Comparison of ENCODE assay signal across 29 mouse cellular contexts in genomic region chr2:109442551-109443120, GRCm38 (mm10).
DNase-seq lines count a peak whose midpoint lies in the region; ATAC-seq and TF ChIP-seq lines count a peak whose summit lies in the region.
"Had no signal": no experiment of that assay in that cellular context is flagged by ENCODE, and none has a peak within 500 bp of the region (broad histone marks: within the 10 kb centered on the region; RNA-seq: fewer than 3 reads in every experiment).

No protein-coding gene starts in this region.

- in situ Hi-C loops in CH12.LX (cut with MboI; ENCODE audit: low pct_ligation_motif_present, low pct_unique_long_range_greater_than_20kb, low sequenced_read_pairs) = no loop called here

- H3K79me2 ChIP-seq in CH12.LX (replicated peaks; ENCODE audit: control insufficient read depth, extremely low read depth, insufficient read depth, poor library complexity, severe bottlenecking) = no peaks in the 10 kb centered on the region

- no peak overlapping the region for H3K27ac ChIP-seq in lung, postnatal 0 days (ENCODE audit: low read length)
- peak overlapping the region; percentile 78 for H3K27ac ChIP-seq in CH12.LX (ENCODE audit: insufficient read depth, low read depth)
- no peak overlapping the region for H3K27ac ChIP-seq in forebrain, embryonic 10.5 days
- H3K27ac ChIP-seq: embryonic facial prominence, embryonic 13.5 days; hindbrain, embryonic 12.5 days; hindbrain, postnatal 0 days; intestine, embryonic 15.5 days; kidney, postnatal 0 days; liver, embryonic 14.5 days; midbrain, embryonic 10.5 days; midbrain, embryonic 15.5 days had no signal

- no peak for TF ChIP-seq POLR2A in CH12.LX (IDR thresholded peaks at IDR 0.05; ENCODE audit: low read depth, low read length)

- H3K4me2 ChIP-seq in lung, postnatal 0 days (replicated peaks; ENCODE audit: low read depth, low read length) = no peak overlapping the region
- peak overlapping the region; percentile 68 for H3K4me2 ChIP-seq in CH12.LX (ENCODE audit: insufficient read depth, low read depth, poor library complexity, severe bottlenecking)
- H3K4me2 ChIP-seq: embryonic facial prominence, embryonic 13.5 days; heart, embryonic 11.5 days; hindbrain, embryonic 12.5 days; intestine, embryonic 15.5 days; midbrain, embryonic 15.5 days had no signal

- H3K9ac ChIP-seq in lung, postnatal 0 days (replicated peaks; ENCODE audit: low read depth) = no peak overlapping the region
- H3K9ac ChIP-seq in CH12.LX (ENCODE audit: insufficient read depth, low read depth) = peak overlapping the region; percentile 36
- H3K9ac ChIP-seq: embryonic facial prominence, embryonic 13.5 days; hindbrain, embryonic 12.5 days; intestine, embryonic 15.5 days; liver, embryonic 14.5 days; midbrain, embryonic 15.5 days had no signal

- no peak for TF ChIP-seq RAD21 in CH12.LX (IDR thresholded peaks at IDR 0.05; ENCODE audit: low read depth, low read length)

- dilution Hi-C loops in CH12.LX (cut with MboI; ENCODE audit: extremely low pct_ligation_motif_present, extremely low pct_unique_long_range_greater_than_20kb, low sequenced_read_pairs) = no loop called here

- no peak for TF ChIP-seq EP300 in lung, postnatal 0 days (IDR thresholded peaks at IDR 0.05)
- TF ChIP-seq EP300 in CH12.LX (IDR thresholded peaks at IDR 0.05; ENCODE audit: low read length) = peak; percentile 81

- peak; percentile 1 for DNase-seq in lung, postnatal 0 days (ENCODE audit: low spot score)
- DNase-seq in lung, postnatal 10 days = no peak
- DNase-seq in CH12.LX (ENCODE audit: extremely low read depth) = peak; percentile 61
- DNase-seq in adrenal gland, postnatal 10 days = peak; percentile 12
- DNase-seq in kidney, adult 18-20 months = no peak
- no peak for DNase-seq in forebrain, embryonic 10.5 days (ENCODE audit: extremely low spot score, low spot score)
- DNase-seq in frontal cortex, postnatal 14 days (ENCODE audit: low spot score in 2 of 2) = no peak
- DNase-seq: cerebellum, adult 11 months; cerebellum, adult 9-10 months; embryo, embryonic 11 days; gastrocnemius, postnatal 25 days; heart, adult 11 months; heart, postnatal 36 days; kidney, adult 8-10 months; kidney, postnatal 4 days; layer of hippocampus, adult 9-11 months; liver; lung, adult 2 months; thymus, adult 2 months; thymus, postnatal 36 days had no signal

- H3K27me3 ChIP-seq in lung, postnatal 0 days (replicated peaks; ENCODE audit: insufficient read depth, low read length) = no peaks in the 10 kb centered on the region
- H3K27me3 ChIP-seq in CH12.LX (replicated peaks) = no peaks in the 10 kb centered on the region
- no peaks in the 10 kb centered on the region for H3K27me3 ChIP-seq in forebrain, embryonic 10.5 days (ENCODE audit: poor library complexity, severe bottlenecking)
- H3K27me3 ChIP-seq: embryonic facial prominence, embryonic 13.5 days; hindbrain, embryonic 12.5 days; intestine, embryonic 15.5 days; midbrain, embryonic 15.5 days had no signal

- H3K4me1 ChIP-seq in lung, postnatal 0 days (ENCODE audit: insufficient read depth, low read depth, low read length) = no peaks in the 10 kb centered on the region
- H3K4me1 ChIP-seq in CH12.LX (ENCODE audit: control insufficient read depth in 1 of 2, insufficient read depth in 2 of 2) = peaks cover 18 to 28% of the 10 kb centered on the region in 2 experiments; a peak in 3 of 4 replicates
- H3K4me1 ChIP-seq in forebrain, embryonic 10.5 days = peaks cover 4% of the 10 kb centered on the region; the same call in 1 of the 2 replicates
- H3K4me1 ChIP-seq: embryonic facial prominence, embryonic 13.5 days; hindbrain, embryonic 12.5 days; intestine, embryonic 15.5 days; midbrain, embryonic 15.5 days had no signal

- WGBS in lung, postnatal 0 days = 65% methylated on average over 3 of the region's 3 CpGs
- WGBS in forebrain, embryonic 10.5 days = 77% methylated on average over 3 of the region's 3 CpGs

- no peak overlapping the region for H3K4me3 ChIP-seq in lung, postnatal 0 days (ENCODE audit: low read depth, low read length)
- no peak overlapping the region for H3K4me3 ChIP-seq in CH12.LX (replicated peaks in 1 of 3; ENCODE audit: low read depth in 2 of 3, low read length in 2 of 3, poor library complexity in 1 of 3)
- no peak overlapping the region for H3K4me3 ChIP-seq in forebrain, embryonic 10.5 days
- H3K4me3 ChIP-seq: embryonic facial prominence, embryonic 13.5 days; hindbrain, embryonic 12.5 days; intestine, embryonic 15.5 days; midbrain, embryonic 10.5 days; midbrain, embryonic 15.5 days had no signal

- TF ChIP-seq CTCF in lung, postnatal 0 days (IDR thresholded peaks at IDR 0.05) = no peak
- TF ChIP-seq CTCF in CH12.LX (conservative IDR thresholded peaks at IDR 0.05 in 1 of 2, IDR thresholded peaks at IDR 0.05 in 1 of 2; ENCODE audit: low read depth in 2 of 2, low read length in 2 of 2) = no peak

- ATAC-seq in lung, postnatal 0 days = no peak
- ATAC-seq: hindbrain, postnatal 0 days; intestine, embryonic 15.5 days; midbrain, embryonic 15.5 days had no signal

- H3K9me3 ChIP-seq in lung, postnatal 0 days (ENCODE audit: low read length) = no peaks in the 10 kb centered on the region
- H3K9me3 ChIP-seq in CH12.LX (replicated peaks; ENCODE audit: low read length) = no peaks in the 10 kb centered on the region
- no peaks in the 10 kb centered on the region for H3K9me3 ChIP-seq in forebrain, embryonic 10.5 days
- H3K9me3 ChIP-seq: embryonic facial prominence, embryonic 13.5 days; hindbrain, embryonic 12.5 days; intestine, embryonic 15.5 days; midbrain, embryonic 10.5 days; midbrain, embryonic 15.5 days had no signal

- H3K36me3 ChIP-seq in lung, postnatal 0 days (ENCODE audit: insufficient read depth, low read length) = no peaks in the 10 kb centered on the region
- H3K36me3 ChIP-seq in CH12.LX (replicated peaks in 1 of 2; ENCODE audit: control insufficient read depth in 1 of 2, insufficient read depth in 1 of 2, low read length in 1 of 2) = no peaks in the 10 kb centered on the region
- H3K36me3 ChIP-seq in forebrain, embryonic 10.5 days (replicated peaks) = no peaks in the 10 kb centered on the region
- H3K36me3 ChIP-seq: embryonic facial prominence, embryonic 13.5 days; hindbrain, embryonic 12.5 days; intestine, embryonic 15.5 days; midbrain, embryonic 10.5 days; midbrain, embryonic 15.5 days had no signal

TF ChIP-seq in CH12.LX, 34 proteins besides CTCF, POLR2A, EP300 and RAD21:
- 0 out of 2 replicates have a peak, but pooled peaks have one; percentile 51 for TF ChIP-seq RCOR1 (conservative IDR thresholded peaks at IDR 0.05; ENCODE audit: low read depth, low read length)
- peak; percentile 61 for TF ChIP-seq TCF12 (IDR thresholded peaks at IDR 0.05; ENCODE audit: low read depth, low read length)
- peak; percentile 79; the same call in 1 of the 2 replicates for TF ChIP-seq IRF4 (IDR thresholded peaks at IDR 0.05; ENCODE audit: low read depth, low read length)
- 0 out of 2 replicates have a peak, but pooled peaks have one; percentile 17 for TF ChIP-seq BHLHE40 (IDR thresholded peaks at IDR 0.05; ENCODE audit: low read depth, low read length)
- TF ChIP-seq GABPA (IDR thresholded peaks at IDR 0.05; ENCODE audit: insufficient replicate concordance, low read depth, low read length) = no peak

Comparison
In these comparisons a context has a peak if more than half of its experiments do, and no peak if none do; other contexts are left out.
1. DNase-seq: peak in lung, postnatal 0 days (single experiment), CH12.LX (single experiment) and adrenal gland, postnatal 10 days (single experiment); none in lung, postnatal 10 days (single experiment), kidney, adult 18-20 months (single experiment), forebrain, embryonic 10.5 days (single experiment) and frontal cortex, postnatal 14 days (0 of 2).